24 mouse cellular contexts compared by ENCODE assay signal in genomic region chr3:154824713-154825112, GRCm38 (mm10).
"Had no signal": no experiment of that assay in that cellular context is flagged by ENCODE, and none has a peak within 500 bp of the region (broad histone marks: within the 10 kb centered on the region; RNA-seq: fewer than 3 reads in every experiment).

No protein-coding gene starts in this region.

- H3K4me2 ChIP-seq: limb, embryonic 12.5 days; limb, embryonic 15.5 days; liver, embryonic 11.5 days; lung, embryonic 14.5 days; midbrain, embryonic 12.5 days; midbrain, embryonic 15.5 days; neural tube, embryonic 12.5 days; neural tube, embryonic 15.5 days had no signal

- H3K4me3 ChIP-seq: limb, embryonic 12.5 days; limb, embryonic 15.5 days; midbrain, embryonic 12.5 days; midbrain, embryonic 15.5 days; neural tube, embryonic 12.5 days; neural tube, embryonic 15.5 days had no signal

- H3K27me3 ChIP-seq: limb, embryonic 12.5 days; limb, embryonic 15.5 days; midbrain, embryonic 12.5 days; midbrain, embryonic 15.5 days; neural tube, embryonic 12.5 days; neural tube, embryonic 15.5 days had no signal

- H3K9me3 ChIP-seq: limb, embryonic 12.5 days; limb, embryonic 15.5 days; midbrain, embryonic 12.5 days; midbrain, embryonic 15.5 days; neural tube, embryonic 12.5 days; neural tube, embryonic 15.5 days had no signal

- H3K27ac ChIP-seq: limb, embryonic 12.5 days; limb, embryonic 15.5 days; liver, embryonic 14.5 days; macrophage; midbrain, embryonic 12.5 days; midbrain, embryonic 15.5 days; neural tube, embryonic 12.5 days; neural tube, embryonic 15.5 days; stomach, postnatal 0 days had no signal

- H3K9ac ChIP-seq: limb, embryonic 12.5 days; limb, embryonic 15.5 days; liver, embryonic 14.5 days; liver, postnatal 0 days; lung, embryonic 14.5 days; midbrain, embryonic 12.5 days; midbrain, embryonic 15.5 days; neural tube, embryonic 12.5 days; neural tube, embryonic 15.5 days had no signal

- DNase-seq: kidney, adult 18-20 months; kidney, adult 9 months; kidney, postnatal 25 days; layer of hippocampus, postnatal 36 days; left cerebral cortex, postnatal 4 days; liver, postnatal 0 days; lung, embryonic 14.5 days; right cerebral cortex, adult 18-20 months; right cerebral cortex, postnatal 14 days; right cerebral cortex, postnatal 4 days; thymus, adult 2 months; thymus, postnatal 14 days; thymus, postnatal 4 days had no signal

- H3K36me3 ChIP-seq: limb, embryonic 12.5 days; limb, embryonic 15.5 days; midbrain, embryonic 12.5 days; midbrain, embryonic 15.5 days; neural tube, embryonic 12.5 days; neural tube, embryonic 15.5 days had no signal

- H3K4me1 ChIP-seq: limb, embryonic 12.5 days; limb, embryonic 15.5 days; midbrain, embryonic 12.5 days; midbrain, embryonic 15.5 days; neural tube, embryonic 12.5 days; neural tube, embryonic 15.5 days had no signal

- ATAC-seq: liver, postnatal 0 days; lung, postnatal 0 days; midbrain, embryonic 15.5 days had no signal
